Mouse (Mus musculus): ENCODE results near the gene Wnt3.

- no peak for TF ChIP-seq POLR2A (IDR thresholded peaks at IDR 0.05; ENCODE audit: insufficient read depth, low read length)
- no peak for TF ChIP-seq EP300 (IDR thresholded peaks at IDR 0.05; ENCODE audit: insufficient read depth, low read depth, low read length)
Measured at GRCm38 (mm10) chr11:103811246-103811645, 37.3 kb downstream of the Wnt3 start.

Data from ES-Bruce4 (cell line).